Mouse (Mus musculus): ENCODE results near the gene Pspc1.

The Pspc1 gene

GRCm38 (mm10) chr14:56702644-56703043, 75.5 kb downstream of the Pspc1 start:
- in situ Hi-C loops (cut with MseI, MboI) = no loop called here

- in situ Hi-C loops (cut with MseI, MboI) = no loop called here
Measured at GRCm38 (mm10) chr14:56697836-56698235, 80.3 kb downstream of the Pspc1 start.

GRCm38 (mm10) chr14:56695495-56695894, 82.6 kb downstream of the Pspc1 start:
- in situ Hi-C loops (cut with MseI, MboI) = no loop called here

- in situ Hi-C loops (cut with MseI, MboI) = no loop called here
Measured at GRCm38 (mm10) chr14:56689766-56690165, 88.3 kb downstream of the Pspc1 start.

GRCm38 (mm10) chr14:56689116-56689515, 89.0 kb downstream of the Pspc1 start:
- in situ Hi-C loops (cut with MseI, MboI) = no loop called here

GRCm38 (mm10) chr14:56685426-56685825, 92.7 kb downstream of the Pspc1 start:
- in situ Hi-C loops (cut with MseI, MboI) = no loop called here
